Mouse (Mus musculus) heart, embryonic 12.5 days (tissue): ENCODE results near the gene Kcnk16. TPM values are rescaled to one million over a fixed set of nuclear protein-coding genes. Genes with fewer than 3 reads are reported as not detected.

ENCODE experiments used
- ATAC-seq: fragments of 200-750 bp; cut with Nextera tagmentation; 2 replicates; pipeline ENCODE4 v1.8.0; 2017; ENCODE audit warnings: moderate TSS enrichment, moderate library complexity; ENCODE audit not compliant: insufficient number of reproducible peaks, low FRiP score
- H3K27ac ChIP-seq: fragments of 300-500 bp; sonication (generic); 2 replicates; pipeline ENCODE4 v1.5.1; 2016; ENCODE audit warnings: mild to moderate bottlenecking, moderate library complexity; ENCODE audit not compliant: poor library complexity, severe bottlenecking
- H3K27me3 ChIP-seq: fragments of 300-500 bp; sonication (generic); replicated peaks from 2 replicates; pipeline ENCODE4 v1.6.1; 2016; ENCODE audit warnings: mild to moderate bottlenecking, moderate library complexity
- H3K36me3 ChIP-seq: fragments of 300-500 bp; sonication (generic); 2 replicates; pipeline ENCODE4 v1.6.1; 2016; ENCODE audit warnings: mild to moderate bottlenecking, moderate library complexity
- H3K4me1 ChIP-seq: fragments of 300-500 bp; sonication (generic); replicated peaks from 2 replicates; pipeline ENCODE4 v1.6.1; 2016; ENCODE audit warnings: mild to moderate bottlenecking
- H3K4me2 ChIP-seq: fragments of 300-500 bp; sonication (generic); 2 replicates; pipeline ENCODE4 v1.6.1; 2016; ENCODE audit warnings: mild to moderate bottlenecking, moderate library complexity
- H3K4me3 ChIP-seq: fragments of 300-500 bp; sonication (generic); 2 replicates; pipeline ENCODE4 v1.5.1; 2016; ENCODE audit warnings: mild to moderate bottlenecking
- H3K9ac ChIP-seq: fragments of 300-500 bp; sonication (generic); 2 replicates; pipeline ENCODE4 v1.6.1; 2016; ENCODE audit warnings: mild to moderate bottlenecking, moderate library complexity
- H3K9me3 ChIP-seq: fragments of 300-500 bp; sonication (generic); replicated peaks from 2 replicates; pipeline ENCODE4 v1.6.1; 2016; ENCODE audit warnings: mild to moderate bottlenecking, moderate library complexity
- WGBS: fragments of 180-500 bp; shearing (Covaris S2); methylation state at CpG from one replicate; pipeline ENCODE4 v1.1.7; 2016; 5-methylcytosine and 5-hydroxymethylcytosine counted together
- polyA plus RNA-seq: library from polyadenylated mRNA; unstranded; fragments of >200 nt; fragmentation: Nextera tagmentation; extraction: Ambion mirVana; gene quantifications from 2 replicates; pipeline ENCODE4 v1.2.1, GENCODE M21; 2016

The Kcnk16 gene
- polyA plus RNA-seq, 1 experiment from 2014 or later: not detected

DNA sequence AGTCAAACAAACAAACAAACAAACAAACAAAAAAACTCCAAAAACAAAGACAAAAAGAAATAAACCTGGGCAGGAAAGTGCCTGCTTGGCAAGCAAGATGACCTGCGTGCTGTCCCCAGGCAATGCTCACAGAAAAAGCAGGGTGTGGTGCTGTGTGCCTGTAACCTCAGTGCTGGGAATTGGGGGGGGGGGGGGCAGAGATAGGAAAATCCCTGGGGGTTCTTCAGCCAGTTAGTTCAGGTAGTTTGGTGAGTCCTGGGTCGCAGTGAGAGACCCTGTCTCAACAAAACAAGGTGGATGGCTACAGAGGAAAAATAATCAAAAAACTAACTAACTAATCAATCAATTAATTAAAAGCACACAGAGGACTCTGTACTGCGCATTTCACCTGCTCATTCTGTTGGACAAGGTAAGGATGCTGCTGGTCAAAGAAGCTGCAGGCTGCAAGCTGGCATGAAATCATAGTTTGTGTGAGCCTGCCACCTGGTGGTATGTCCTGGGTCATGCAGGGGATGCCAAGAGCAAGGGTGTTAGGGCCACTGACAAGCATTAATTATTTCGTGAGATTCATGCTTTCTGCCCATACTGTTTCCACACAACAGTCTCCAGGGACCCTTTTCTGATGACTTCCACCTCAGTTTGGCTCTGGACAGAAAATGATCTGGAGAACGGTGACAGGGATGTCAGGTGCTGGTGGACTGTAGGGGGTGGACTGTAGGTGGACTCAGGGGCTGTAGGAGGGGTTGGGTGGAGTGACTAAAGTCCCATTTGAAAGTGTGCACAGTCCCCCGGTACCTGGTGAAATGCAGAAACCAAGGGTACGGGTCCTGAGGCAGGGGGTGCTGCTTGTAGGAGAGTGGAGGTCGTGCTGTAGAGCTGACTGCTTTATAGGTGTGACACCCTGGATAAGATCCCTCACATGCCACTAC is 10.6 kb downstream of the Kcnk16 start:
- Histone ChIP-seq H3K27ac (no peak overlapping the region), H3K36me3 (no peaks in the 10 kb centered on the region), H3K9ac (no peak overlapping the region), H3K9me3 (no peaks in the 10 kb centered on the region), H3K27me3 (peaks cover 39% of the 10 kb centered on the region), H3K4me2 (no peak overlapping the region), H3K4me3 (no peak overlapping the region), H3K4me1 (no peaks in the 10 kb centered on the region)
- 48% methylated on average over 8 of the region's 8 CpGs for WGBS
- ATAC-seq: no peak

DNA sequence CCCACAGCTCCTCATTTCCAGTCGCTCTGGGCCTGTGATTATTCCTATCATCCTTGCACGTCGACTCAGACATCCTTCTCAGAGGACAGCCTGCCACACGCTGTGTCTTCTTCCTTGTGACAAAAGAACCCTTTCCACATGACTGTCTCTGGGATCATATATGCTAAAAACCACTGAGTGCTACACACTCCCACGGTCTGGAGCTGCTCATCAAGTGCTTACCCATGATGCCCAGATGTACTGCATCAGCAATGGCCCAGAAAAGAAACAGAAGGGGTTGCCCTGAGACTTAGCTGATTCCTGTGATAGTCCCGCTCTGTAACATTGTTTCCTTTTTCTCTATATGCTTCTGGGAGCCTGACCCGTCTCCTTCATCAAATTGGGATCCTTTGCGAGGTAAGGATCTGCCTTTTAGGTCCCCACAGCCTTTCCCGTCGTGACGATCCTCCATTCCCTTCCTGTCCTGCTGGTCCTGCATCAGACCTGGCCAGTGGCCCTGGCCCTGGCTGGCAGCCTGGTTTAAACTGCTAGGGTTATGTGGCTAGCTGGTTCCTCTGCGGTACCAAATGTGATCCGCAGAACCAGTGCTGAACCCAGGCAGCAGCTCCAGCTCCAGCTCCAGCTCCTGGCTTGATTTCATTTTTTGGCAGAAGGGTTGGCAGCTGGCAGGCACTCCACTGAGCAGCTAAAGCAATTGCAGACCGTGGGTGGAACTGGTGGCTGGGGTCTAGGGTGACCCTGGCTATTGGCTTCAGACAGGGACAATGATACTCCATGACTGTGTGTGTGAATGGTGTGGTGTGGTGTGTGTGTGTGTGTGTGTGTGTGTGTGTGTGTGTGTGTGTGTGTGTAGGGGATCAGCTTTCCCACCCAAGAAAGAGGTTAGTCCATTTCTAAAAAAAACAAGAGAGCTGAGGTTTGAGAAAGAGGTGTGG is 18.5 kb downstream of the Kcnk16 start:
- no peaks in the 10 kb centered on the region for H3K4me1 ChIP-seq
- H3K27ac ChIP-seq: no peak overlapping the region
- no peak overlapping the region for H3K9ac ChIP-seq
- no peak overlapping the region for H3K4me3 ChIP-seq
- H3K27me3 ChIP-seq: peaks cover 27% of the 10 kb centered on the region
- H3K4me2 ChIP-seq: no peak overlapping the region
- ATAC-seq: no peak
- 68% methylated on average over 14 of the region's 14 CpGs for WGBS
- no peaks in the 10 kb centered on the region for H3K36me3 ChIP-seq
- no peaks in the 10 kb centered on the region for H3K9me3 ChIP-seq

GRCm38 (mm10) chr14:20248001-20248400 is 21.0 kb downstream of the Kcnk16 start:
- no peak for ATAC-seq
- Histone ChIP-seq H3K27ac (no peak overlapping the region), H3K9ac (no peak overlapping the region), H3K27me3 (peaks cover 25% of the 10 kb centered on the region), H3K9me3 (no peaks in the 10 kb centered on the region), H3K36me3 (no peaks in the 10 kb centered on the region), H3K4me2 (no peak overlapping the region), H3K4me3 (no peak overlapping the region), H3K4me1 (no peaks in the 10 kb centered on the region)
- 87% methylated on average over 3 of the region's 3 CpGs for WGBS

- Histone ChIP-seq H3K4me3 (no peak overlapping the region), H3K27me3 (peaks cover 17% of the 10 kb centered on the region), H3K36me3 (no peaks in the 10 kb centered on the region), H3K9ac (no peak overlapping the region), H3K27ac (no peak overlapping the region), H3K9me3 (no peaks in the 10 kb centered on the region), H3K4me2 (no peak overlapping the region), H3K4me1 (no peaks in the 10 kb centered on the region)
- WGBS: 68% methylated on average over 11 of the region's 11 CpGs
- ATAC-seq: no peak
These were observed 22.2 kb downstream of the Kcnk16 start for GRCm38 (mm10) chr14:20246811-20247266.

- H3K27ac ChIP-seq: no peak overlapping the region
- ATAC-seq: no peak
- no peak overlapping the region for H3K4me3 ChIP-seq
- WGBS: 76% methylated on average over 5 of the region's 5 CpGs
- peaks cover 3% of the 10 kb centered on the region for H3K9me3 ChIP-seq
- no peaks in the 10 kb centered on the region for H3K4me1 ChIP-seq
- peaks cover 12% of the 10 kb centered on the region for H3K27me3 ChIP-seq
- no peak overlapping the region for H3K9ac ChIP-seq
- no peak overlapping the region for H3K4me2 ChIP-seq
- H3K36me3 ChIP-seq: no peaks in the 10 kb centered on the region
These were observed 23.1 kb downstream of the Kcnk16 start for GRCm38 (mm10) chr14:20245861-20246260.

GRCm38 (mm10) chr14:20245318-20245717 is 23.7 kb downstream of the Kcnk16 start:
- Histone ChIP-seq H3K9me3 (peaks cover 3% of the 10 kb centered on the region), H3K27ac (no peak overlapping the region), H3K9ac (no peak overlapping the region), H3K4me2 (no peak overlapping the region), H3K4me1 (no peaks in the 10 kb centered on the region), H3K36me3 (no peaks in the 10 kb centered on the region), H3K27me3 (peaks cover 8% of the 10 kb centered on the region), H3K4me3 (no peak overlapping the region)
- 22% methylated on average over 2 of the region's 2 CpGs for WGBS
- ATAC-seq: no peak

GRCm38 (mm10) chr14:20243158-20243557 is 25.8 kb downstream of the Kcnk16 start:
- Histone ChIP-seq H3K4me3 (no peak overlapping the region), H3K4me2 (no peak overlapping the region), H3K36me3 (no peaks in the 10 kb centered on the region), H3K4me1 (no peaks in the 10 kb centered on the region), H3K9me3 (peaks cover 3% of the 10 kb centered on the region), H3K27me3 (peaks cover 3% of the 10 kb centered on the region; the same call in 1 of the 2 replicates), H3K9ac (no peak overlapping the region), H3K27ac (no peak overlapping the region)
- WGBS: 58% methylated on average over 3 of the region's 3 CpGs
- ATAC-seq: no peak

GRCm38 (mm10) chr14:20242454-20242853 is 26.5 kb downstream of the Kcnk16 start:
- WGBS: 77% methylated on average over 8 of the region's 8 CpGs
- H3K27ac ChIP-seq: no peak overlapping the region
- H3K27me3 ChIP-seq: no peaks in the 10 kb centered on the region
- no peak overlapping the region for H3K4me3 ChIP-seq
- H3K36me3 ChIP-seq: no peaks in the 10 kb centered on the region
- ATAC-seq: no peak
- no peak overlapping the region for H3K9ac ChIP-seq
- H3K9me3 ChIP-seq: peaks cover 3% of the 10 kb centered on the region
- no peak overlapping the region for H3K4me2 ChIP-seq
- no peaks in the 10 kb centered on the region for H3K4me1 ChIP-seq

- ATAC-seq: no peak
- WGBS: 84% methylated on average over 2 of the region's 2 CpGs
These were observed 34.6 kb downstream of the Kcnk16 start for GRCm38 (mm10) chr14:20234403-20234802.

DNA sequence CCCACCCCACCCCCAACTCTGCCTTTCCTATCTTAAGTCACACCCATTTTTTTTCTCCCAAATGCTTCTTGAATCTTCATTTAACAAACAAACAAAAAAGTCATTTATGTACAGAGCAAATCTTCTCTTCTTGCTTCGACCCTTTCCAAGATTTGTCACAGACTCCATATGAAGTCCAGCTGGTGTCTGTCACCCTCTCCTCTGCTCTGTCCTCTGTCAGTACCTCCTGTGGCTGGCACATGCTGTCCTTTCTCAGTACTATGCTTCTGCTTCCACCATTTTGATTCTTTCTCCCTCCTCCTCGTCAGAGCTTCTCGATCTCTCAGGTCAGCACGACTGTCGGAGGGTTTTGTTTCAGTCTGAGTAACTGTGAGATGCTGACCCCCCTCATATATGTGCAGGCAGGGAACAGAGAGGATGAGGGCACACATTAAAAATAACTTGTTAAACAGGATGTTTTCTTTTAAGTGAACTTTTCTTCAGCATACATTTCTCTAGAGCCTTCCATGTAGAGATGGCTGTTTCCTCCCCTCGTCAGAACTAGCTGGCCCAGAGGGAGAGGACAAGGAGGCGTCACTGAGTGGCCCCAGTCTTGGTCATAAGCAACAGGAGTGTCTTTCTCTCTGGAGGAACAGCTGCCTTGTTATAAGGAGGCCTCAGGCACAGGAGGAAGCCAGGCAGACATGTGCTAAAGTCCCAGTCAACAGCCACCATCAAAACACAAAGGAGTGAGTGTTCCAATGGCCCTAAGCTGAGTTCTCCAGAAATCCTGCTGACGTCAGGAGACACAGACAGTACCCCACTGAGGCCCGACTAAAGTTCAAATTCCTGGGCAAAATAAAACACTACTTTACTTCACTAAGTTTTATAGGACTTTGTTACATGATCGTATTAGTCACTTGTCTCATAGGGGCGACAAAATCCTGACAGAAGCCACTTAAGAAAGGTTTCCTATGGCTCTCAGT is 35.7 kb downstream of the Kcnk16 start:
- H3K4me1 ChIP-seq: no peaks in the 10 kb centered on the region
- no peak overlapping the region for H3K9ac ChIP-seq
- H3K9me3 ChIP-seq: 0 out of 2 replicates have a peak, but pooled peaks cover 3% of the 10 kb centered on the region
- H3K36me3 ChIP-seq: no peaks in the 10 kb centered on the region
- no peak overlapping the region for H3K4me2 ChIP-seq
- no peak overlapping the region for H3K27ac ChIP-seq
- no peak for ATAC-seq
- H3K4me3 ChIP-seq: no peak overlapping the region
- WGBS: 66% methylated on average over 11 of the region's 11 CpGs
- H3K27me3 ChIP-seq: no peaks in the 10 kb centered on the region

More at GRCm38 (mm10) chr14:20234403-20234802, 34.6 kb downstream of the Kcnk16 start:
- H3K27ac ChIP-seq: no peak overlapping the region
- no peaks in the 10 kb centered on the region for H3K36me3 ChIP-seq
- no peak overlapping the region for H3K4me3 ChIP-seq
- no peaks in the 10 kb centered on the region for H3K27me3 ChIP-seq
- no peaks in the 10 kb centered on the region for H3K4me1 ChIP-seq
- H3K9ac ChIP-seq: no peak overlapping the region
- H3K9me3 ChIP-seq: 0 out of 2 replicates have a peak, but pooled peaks cover 3% of the 10 kb centered on the region
- H3K4me2 ChIP-seq: no peak overlapping the region
